Mouse (Mus musculus): ENCODE data around the gene Mpst. TPM values are rescaled to one million over a fixed set of nuclear protein-coding genes. Genes with fewer than 3 reads are reported as not detected.
A peak's percentile ranks its signal among the peaks of the same experiment; 100 is the strongest.

The Mpst gene
- 10 to 100 TPM; 49.4 to 49.8 TPM for total RNA-seq (2021)
- long read RNA-seq, experiment 1, partial matches to known transcripts, result 1 of 3 reads
- long read RNA-seq, experiment 1, other reads (novel, unspliced or antisense), result 1 of 3 reads
- long read RNA-seq, experiment 2, partial matches to known transcripts, result 0 of 1 reads
- long read RNA-seq, experiment 2, other reads (novel, unspliced or antisense), result 0 of 1 reads

DNA sequence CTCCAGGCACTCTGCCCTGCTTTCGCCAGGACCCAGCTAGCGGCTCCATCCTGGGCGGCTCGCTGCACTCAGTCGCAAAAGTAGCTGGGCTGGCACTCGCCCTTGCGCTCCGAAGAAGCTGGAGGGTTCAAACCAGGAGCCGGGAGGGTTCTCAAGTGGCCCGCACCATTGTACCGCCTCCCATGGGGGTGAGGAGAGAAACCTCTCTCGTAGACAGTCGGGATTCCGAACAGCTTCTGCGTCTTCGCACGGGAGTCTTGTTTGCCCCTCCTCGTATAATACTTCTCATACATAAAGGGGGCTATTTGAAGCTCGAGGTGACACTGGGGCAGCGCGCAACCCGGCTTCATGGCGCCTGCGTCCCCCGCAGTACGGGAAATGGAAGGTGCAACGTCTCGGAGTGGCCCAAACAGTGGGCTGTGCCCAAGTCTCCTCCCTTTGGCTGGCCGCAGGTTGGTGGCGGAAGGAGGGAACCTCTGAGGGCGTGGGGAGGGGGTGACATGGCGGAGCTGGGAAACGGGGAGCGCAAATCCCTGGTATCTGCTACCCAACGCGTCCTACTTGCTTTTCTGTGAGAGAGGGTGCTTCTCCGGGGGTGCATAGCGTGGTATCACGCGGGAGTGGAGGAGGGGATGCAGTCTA is at the start of gene Mpst:
Gene Mpst, plus strand, starts transcription at position 124 of the 642 bp plus-strand sequence.
- intact Hi-C loops (cut with DNase I; ENCODE audit: low total_unique reads), result no loop called here
- peak; percentile 92 for DNase-seq

DNA sequence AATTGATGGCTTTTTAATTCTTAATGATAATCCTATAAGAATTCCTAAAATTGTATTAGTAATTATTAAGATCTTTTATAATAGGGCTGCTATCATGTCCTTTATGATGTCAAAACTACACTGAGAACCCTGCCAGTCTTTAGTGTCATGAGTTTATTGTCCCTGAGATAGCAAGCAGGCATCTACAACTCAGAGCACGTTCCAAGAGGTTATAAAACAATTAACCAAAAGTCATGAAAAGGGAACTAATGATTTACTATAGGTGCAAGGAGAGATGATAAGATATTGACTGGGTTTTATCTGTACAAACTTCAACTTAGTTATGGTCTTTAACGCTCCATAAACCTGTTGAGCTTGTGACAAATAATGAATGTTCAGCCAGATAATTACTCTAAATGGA is 40.3 kb upstream of the Mpst start:
- no peak for DNase-seq
- intact Hi-C loops (cut with DNase I; ENCODE audit: low total_unique reads), result no loop called here

DNA sequence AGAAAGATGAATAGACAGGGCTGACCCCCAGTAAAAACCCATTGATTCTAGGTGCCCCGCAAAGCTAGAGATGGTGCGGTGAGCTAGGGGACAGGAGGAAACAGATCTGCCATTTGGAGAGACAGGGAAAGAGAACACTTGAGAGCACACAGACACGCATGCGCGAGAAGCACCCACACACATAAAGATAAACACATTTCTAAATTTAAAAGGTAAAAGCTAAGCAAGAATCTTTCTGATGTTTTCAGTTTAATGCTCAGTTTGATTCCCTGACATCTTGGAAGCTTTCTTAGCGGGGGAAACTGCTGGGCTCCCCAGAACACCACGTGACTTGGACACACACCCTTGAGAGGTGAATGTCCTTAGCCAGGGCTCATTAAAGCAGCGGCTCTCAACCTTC is 39.3 kb upstream of the Mpst start:
- DNase-seq, result no peak
- intact Hi-C loops (cut with DNase I; ENCODE audit: low total_unique reads), result no loop called here

DNA sequence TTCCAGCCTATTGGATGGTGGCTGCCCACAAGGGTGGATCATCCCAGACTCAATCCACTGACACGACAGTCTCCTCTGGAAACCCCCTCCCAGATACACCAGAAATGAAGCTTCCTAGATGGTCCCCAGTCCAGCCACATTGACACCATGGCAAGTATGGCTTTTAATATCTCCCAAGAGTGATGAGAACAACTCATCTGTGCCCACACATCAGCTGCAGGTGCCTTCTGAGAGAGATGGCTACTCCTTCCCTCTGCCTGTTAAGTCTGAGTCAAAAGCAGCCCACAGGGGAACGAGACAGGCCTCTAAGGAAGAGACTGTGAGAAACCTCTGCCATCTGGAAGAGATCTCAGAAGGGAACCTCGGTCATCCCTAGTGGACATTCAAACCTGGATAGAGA is 38.4 kb upstream of the Mpst start:
- intact Hi-C loops (cut with DNase I; ENCODE audit: low total_unique reads), result no loop called here
- no peak for DNase-seq

DNA sequence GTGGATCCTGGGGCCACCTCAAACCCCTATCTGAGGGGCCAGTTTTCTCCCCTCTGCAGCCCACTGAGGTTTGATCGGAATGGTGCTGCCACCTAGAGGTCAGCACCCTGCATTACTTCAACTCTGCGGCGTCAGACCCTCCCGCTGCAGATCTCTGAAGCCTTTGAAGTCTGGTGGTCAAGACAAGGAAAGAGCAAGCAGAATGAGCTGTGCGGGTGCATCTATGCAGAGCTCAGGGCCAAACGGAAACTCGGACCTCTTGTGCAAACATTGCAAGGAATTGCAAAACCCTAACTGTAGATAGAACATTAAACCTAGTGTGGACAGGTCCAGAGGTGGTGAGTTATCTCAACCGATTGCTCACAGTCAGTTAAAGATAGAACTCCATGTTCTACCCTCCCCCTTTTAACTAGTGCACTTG is 37.3 kb upstream of the Mpst start:
- intact Hi-C loops (cut with DNase I; ENCODE audit: low total_unique reads), result no loop called here

DNA sequence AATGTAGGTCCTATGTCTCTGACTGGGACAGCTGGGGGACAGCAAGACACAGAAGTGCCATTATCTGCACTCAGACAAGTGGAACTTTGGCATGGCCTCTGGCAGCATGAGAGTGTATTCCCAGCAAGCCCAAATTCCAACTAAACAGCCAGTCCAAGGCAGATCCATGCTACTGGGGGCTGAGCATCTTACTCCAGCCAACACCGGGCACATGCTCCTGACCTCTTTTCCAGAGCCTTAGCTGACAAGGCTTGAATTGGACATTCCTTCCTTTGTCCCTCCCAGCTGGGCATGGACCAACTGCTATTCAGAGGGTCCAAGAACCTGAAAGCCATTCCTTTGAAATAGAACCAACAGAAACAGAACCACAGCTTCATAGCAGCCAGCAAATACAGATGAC is 36.6 kb upstream of the Mpst start:
- intact Hi-C loops (cut with DNase I; ENCODE audit: low total_unique reads), result no loop called here
- peak; percentile 34 for DNase-seq

More for the DNA sequence above, 37.3 kb upstream of the Mpst start:
- DNase-seq, result peak; percentile 27

DNA sequence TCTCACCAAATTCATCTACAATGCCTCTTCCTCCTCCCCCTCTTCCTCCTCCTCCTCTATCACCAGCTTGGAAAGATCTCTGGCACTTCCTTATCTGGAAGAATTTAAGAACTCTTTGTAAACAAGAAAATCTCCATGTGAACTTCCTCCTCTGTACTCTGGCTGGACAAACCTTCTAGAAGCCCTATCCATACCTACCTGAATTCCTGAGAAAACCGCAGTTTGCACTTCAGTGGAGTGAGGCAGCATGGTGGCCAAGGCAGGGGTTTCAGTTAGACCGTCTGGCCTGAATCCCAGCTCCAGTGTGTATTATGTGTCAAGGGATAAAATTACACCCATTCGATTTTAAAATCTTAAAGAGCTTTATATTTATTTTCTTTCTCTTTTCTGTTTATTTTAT is 33.4 kb upstream of the Mpst start:
- DNase-seq, result no peak
- intact Hi-C loops (cut with DNase I; ENCODE audit: low total_unique reads), result no loop called here

DNA sequence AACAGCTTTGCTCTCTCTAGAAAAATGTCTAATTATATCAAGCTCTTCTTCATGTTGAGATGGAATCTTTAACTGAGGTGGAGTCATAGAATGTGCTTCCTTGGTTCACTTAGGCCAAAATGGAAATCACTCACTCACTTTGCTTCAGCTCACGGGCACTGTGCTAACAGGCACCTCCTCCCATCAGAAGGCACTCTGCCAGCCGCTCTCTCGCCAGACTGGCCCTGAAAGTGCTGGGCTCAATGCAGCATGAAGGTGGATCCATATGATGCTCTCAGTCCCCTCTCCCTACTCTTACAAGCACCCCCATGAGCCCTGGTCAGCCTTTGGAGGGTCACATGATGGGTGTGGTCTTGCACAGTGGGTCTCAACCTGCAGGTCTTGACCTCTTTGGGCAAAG is 32.0 kb upstream of the Mpst start:
- intact Hi-C loops (cut with DNase I; ENCODE audit: low total_unique reads), result no loop called here
- no peak for DNase-seq

DNA sequence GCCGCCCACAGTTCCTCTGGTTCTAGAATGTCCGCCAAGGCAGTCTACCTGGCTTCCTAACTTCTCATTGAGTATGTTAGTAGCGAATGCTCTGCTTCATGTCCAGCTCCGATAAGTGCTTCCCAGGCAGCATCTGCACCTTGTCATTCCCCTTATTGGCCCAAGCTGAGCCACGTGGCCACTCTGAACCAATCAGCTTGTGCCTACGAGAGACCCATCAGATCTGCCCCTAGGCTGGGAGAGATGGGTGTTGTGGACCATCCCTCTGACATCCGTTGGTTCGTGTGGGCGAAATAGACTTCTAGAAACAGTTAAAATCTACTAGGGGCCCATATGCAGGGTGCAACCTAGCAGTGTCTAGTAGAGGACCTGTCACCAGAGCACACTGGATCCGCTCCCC is 28.4 kb upstream of the Mpst start:
- DNase-seq, result no peak
- intact Hi-C loops (cut with DNase I; ENCODE audit: low total_unique reads), result no loop called here

DNA sequence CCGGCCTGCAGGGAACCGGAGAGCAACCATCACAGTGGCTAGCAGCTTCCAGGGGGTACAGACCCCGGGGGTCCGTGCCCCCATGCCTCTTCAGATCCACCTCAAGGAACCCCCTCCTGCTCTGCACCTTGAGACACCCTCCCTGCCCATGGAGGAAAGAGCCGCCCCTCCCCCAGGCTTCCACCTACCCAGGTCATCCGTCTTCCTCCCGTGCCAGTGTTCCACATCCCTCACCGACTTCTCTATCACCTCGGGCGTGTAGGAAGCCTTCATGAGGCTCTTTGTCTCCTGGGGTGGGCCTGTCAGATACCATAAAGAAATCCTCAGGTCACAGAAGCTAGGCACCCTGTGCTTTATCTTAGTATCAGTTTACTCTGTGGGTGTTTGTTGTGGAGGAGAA is 27.7 kb upstream of the Mpst start:
- intact Hi-C loops (cut with DNase I; ENCODE audit: low total_unique reads), result no loop called here
- DNase-seq, result no peak

DNA sequence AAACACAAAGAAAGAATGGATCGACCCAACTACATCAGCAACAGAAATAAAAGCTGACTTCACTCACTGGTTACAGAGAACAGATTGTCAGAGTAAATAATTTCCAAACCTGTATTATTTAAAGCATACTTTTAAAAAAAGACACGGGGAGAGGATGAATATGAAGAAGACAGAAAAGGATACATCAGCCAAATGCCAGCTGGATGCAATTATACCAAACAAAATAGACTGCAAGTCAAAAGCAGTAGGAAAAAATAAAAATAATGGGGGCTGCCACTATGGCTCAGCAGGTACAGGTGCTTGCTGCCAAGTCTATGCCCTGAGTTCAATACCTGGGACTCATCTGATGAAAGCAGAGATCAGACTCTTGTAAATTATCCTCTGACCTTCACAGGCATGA is 26.0 kb upstream of the Mpst start:
- DNase-seq, result no peak
- intact Hi-C loops (cut with DNase I; ENCODE audit: low total_unique reads), result no loop called here

DNA sequence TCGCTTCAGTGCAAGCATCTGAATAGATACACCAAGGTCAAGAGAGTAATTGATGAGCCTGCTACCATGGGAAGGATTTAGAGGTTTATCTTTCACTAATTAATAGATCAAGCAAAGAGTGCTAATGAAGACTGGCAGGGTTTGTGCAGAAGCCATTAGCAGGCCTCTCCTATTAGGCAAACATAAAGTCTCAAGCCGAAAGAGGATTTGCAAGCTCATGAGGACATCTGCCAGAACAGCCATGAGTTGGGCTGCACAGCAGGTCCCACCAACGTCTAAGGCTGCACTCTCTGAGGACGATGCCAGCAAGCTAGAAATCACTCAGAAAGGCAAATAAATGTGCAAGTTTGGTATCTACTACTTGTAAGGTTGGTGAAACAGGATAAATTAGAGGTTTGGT is 25.5 kb upstream of the Mpst start:
- intact Hi-C loops (cut with DNase I; ENCODE audit: low total_unique reads), result no loop called here
- no peak for DNase-seq

DNA sequence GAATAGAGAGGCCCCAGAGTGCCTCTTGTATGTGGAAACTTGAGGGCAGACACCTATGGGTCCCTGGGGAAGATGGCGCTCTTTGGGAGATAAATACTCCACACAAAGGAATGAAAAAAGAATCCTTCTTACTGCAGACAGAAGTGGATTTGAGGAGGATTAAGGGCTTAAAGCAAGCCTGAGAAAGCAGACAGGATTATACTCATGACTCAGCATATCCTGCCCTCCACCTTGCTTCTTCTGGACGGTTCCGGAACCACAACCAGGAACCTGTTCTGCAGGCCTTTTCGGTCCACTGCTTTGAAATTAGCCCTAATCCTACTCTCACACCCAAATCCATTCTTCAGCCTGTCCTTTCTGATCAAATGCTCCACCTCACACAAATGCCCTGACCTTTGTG is 24.1 kb upstream of the Mpst start:
- intact Hi-C loops (cut with DNase I; ENCODE audit: low total_unique reads), result no loop called here

DNA sequence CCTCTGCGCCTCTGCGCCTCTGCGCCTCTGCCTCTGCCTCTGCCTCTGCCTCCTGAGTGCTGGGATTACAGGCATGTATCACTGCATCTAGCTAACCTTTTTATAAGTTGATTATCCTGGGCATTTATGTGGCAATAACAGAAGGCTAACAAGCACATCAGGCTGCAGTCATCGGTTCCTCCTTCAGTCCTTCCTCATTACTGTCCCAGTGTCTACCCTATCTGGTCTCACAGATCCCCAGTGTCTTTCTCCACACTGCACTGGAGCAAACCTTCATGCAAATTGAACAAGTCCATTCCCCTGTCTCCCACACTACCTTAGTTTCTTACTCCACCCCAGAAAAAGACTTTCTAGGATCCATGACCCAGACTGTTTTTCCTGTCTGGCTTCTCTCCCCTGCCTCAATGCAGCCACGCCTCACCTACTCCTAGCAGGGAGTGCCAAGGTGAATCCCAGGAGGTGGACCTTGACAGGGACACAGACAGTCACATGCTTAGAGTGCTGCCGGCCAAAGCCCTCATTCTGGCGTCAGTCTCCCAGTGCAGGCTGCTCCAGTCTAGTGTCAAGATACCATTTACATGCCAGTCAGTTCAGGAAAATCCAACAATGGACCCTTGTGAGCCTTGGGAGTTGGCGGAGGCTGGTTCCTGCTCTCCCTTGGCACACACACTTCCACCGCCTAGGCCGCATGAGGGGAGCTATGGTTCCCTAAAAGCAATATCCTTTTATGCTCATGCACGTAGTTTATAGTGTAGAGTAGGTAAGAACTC is 22.6 kb upstream of the Mpst start:
- DNase-seq, result no peak
- intact Hi-C loops (cut with DNase I; ENCODE audit: low total_unique reads), result no loop called here

More for the DNA sequence above, 24.1 kb upstream of the Mpst start:
- DNase-seq, result no peak

DNA sequence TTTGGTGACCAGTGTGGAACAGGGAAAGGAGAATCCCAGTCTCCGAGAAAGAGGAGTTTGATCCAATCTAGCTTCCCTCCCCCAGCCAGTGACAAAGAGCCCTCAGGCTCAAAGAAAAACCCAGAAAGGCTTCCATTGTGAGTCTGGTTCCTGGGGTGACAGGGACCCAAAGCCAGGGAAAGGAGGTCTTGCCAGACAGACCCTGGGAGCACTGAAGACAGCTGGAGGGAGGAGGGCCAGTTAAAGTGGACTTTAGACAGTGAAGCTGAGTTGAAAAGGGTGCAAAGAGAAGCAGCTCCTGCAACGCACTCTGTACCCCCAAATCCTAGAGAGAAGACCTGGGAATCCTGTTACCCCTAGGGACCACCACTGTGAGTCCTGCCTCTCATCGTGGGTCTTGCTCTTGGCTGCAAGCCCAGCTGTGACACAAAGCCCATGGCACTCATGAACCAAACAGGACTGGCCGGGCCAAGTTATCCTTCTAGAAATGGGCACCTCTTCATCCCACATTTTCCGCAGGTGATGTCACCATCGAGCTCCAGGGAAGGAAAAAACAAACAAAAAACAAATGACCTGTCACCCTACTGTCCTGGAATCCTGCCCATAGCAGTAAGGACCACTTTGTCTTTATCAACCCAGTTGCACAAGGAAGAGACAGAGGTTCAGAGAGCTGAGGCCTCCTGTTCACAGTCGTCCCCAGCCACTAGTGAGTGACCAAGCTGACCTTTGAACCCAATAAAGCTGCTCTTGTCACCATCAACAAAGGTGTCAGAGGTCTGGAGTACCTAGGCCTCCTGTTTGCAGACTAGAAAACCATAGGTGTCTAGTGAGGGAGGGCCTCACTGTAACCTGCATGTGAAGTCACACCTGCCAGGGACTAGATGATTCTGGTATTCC is 21.7 kb upstream of the Mpst start:
- no peak for DNase-seq
- intact Hi-C loops (cut with DNase I; ENCODE audit: low total_unique reads), result no loop called here

DNA sequence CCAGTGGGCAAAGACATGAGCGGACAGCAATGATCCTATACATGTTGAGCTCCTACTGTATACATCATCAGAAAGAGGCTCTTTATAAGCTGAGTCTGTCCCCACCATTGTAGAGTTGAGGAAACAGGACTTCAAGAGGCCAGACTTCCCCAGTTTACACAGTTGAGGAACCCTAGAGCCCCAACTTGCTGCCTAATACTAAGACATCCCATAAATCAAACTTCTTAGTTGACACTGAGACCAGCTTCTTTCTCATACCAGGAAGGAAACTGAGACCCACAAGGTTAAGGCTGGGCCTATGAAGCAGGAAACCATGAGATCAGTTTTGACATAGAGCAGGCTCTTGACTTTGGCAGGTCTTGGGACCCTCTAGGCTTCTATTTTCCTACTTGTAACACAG is 20.7 kb upstream of the Mpst start:
- no peak for DNase-seq
- intact Hi-C loops (cut with DNase I; ENCODE audit: low total_unique reads), result no loop called here

DNA sequence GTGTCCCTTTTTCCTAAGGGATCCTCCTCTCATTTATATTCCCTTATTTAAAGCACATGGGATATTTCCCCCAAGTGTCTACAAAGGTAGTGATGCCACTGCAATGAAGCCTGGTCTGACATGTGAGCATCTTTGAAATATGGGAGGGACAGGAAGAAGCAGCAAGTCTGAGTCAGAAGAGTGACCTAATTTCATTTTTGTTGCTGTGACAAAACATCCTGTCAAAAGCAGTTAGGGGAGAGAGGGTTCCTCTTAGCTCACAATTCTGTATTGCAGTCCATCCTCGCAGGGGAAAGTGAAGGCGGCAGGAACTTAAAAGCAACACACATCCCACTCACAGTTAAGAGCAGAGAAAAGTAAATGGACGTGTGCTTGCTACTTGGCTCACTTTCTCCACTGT is 15.4 kb upstream of the Mpst start:
- no peak for DNase-seq
- intact Hi-C loops (cut with DNase I; ENCODE audit: low total_unique reads), result no loop called here

DNA sequence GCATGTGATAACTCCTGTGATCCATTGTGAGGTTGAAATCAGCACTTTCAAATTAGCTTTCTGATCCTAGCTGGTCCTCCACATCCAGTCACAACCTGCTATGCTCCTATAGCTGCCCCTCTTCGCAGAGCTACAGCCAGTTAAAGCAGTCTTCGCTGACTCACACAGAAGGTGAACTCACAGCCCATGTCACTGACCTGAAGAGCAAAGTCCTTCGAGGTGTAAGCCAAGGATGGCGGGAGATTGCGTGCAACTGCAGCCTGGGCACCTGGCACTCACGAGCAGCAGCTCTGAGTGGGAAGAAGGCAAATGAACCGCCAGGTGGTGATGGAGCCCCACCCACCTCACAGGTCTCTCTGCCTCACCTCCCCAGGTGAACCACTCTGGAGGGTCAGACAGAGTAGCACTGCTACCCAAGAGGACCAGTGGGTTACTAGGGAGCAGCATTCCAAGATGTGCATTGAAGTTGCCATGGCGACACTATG is 10.7 kb upstream of the Mpst start, which contains the start of gene Tex33:
Gene Tex33, minus strand, starts transcription at position 435 of the 485 bp plus-strand sequence.
- intact Hi-C loops (cut with DNase I; ENCODE audit: low total_unique reads), result no loop called here
- DNase-seq, result no peak

DNA sequence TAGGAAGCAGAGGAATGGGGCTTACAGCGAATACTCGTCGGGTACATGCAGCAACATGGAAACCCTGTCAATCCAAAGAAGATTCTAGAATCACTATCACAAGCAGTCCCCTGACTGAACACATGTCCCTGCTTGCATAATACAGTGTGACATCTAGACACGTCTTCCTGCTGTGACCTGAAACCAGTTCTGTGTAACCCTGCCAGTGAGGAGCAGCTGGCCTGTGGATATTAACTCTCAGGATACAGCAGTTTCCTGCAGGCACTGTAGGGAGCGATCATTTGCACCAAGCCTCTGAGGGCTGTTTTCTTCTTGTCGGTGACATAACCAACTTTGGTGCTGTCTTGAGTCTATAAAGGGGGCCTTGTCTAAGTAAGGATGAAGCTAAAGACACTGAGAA is 4.9 kb upstream of the Mpst start:
- DNase-seq, result peak; percentile 39
- intact Hi-C loops (cut with DNase I; ENCODE audit: low total_unique reads), result no loop called here

DNA sequence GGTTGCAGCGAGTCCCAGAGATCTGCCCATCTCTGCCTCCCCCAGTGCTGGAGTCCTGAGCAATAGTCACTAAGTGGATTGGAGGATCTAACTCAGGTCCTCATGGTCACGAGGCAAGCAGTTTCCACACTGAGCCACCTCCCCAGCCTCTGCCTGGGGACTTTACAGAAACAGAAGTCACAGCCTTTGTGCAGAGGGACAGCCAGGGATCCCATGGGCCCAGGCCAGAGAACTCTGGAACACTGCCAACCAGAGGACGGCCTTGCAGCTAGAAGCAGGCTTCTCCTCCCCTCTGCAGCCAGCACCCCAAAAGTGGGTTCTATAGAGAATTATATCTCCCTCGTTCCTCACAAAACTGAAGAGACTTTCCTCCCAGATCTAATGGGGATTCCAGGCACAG is 4.3 kb upstream of the Mpst start:
- intact Hi-C loops (cut with DNase I; ENCODE audit: low total_unique reads), result no loop called here
- DNase-seq, result peak; percentile 69
